Mouse (Mus musculus) lung, embryonic 16.5 days (tissue): ENCODE measurements around the gene Cfap300. TPM values are rescaled to one million over a fixed set of nuclear protein-coding genes. Genes with fewer than 3 reads are reported as not detected.

ENCODE experiments used
- ATAC-seq: fragments of 200-750 bp; cut with Nextera tagmentation; 2 replicates; pipeline ENCODE4 v1.8.0; 2017; ENCODE audit warnings: low read depth, mild to moderate bottlenecking, moderate library complexity
- H3K27ac ChIP-seq: fragments of 300-500 bp; sonication (generic); 2 replicates; pipeline ENCODE4 v1.5.1; 2014; ENCODE audit warnings: mild to moderate bottlenecking, control low read depth, low read length
- H3K27me3 ChIP-seq: fragments of 300-500 bp; sonication (generic); 2 replicates; pipeline ENCODE4 v1.6.1; 2014; ENCODE audit warnings: low read depth, low read length, mixed read lengths; ENCODE audit not compliant: control insufficient read depth, insufficient read depth
- H3K36me3 ChIP-seq: fragments of 300-500 bp; sonication (generic); 2 replicates; pipeline ENCODE4 v1.6.1; 2014; ENCODE audit warnings: low read length; ENCODE audit not compliant: control insufficient read depth, insufficient read depth
- H3K4me1 ChIP-seq: fragments of 300-500 bp; sonication (generic); replicated peaks from 2 replicates; pipeline ENCODE4 v1.6.1; 2014; ENCODE audit warnings: low read length, mixed read lengths; ENCODE audit not compliant: control insufficient read depth, insufficient read depth
- H3K4me2 ChIP-seq: fragments of 300-500 bp; sonication (generic); 2 replicates; pipeline ENCODE4 v1.6.1; 2014; ENCODE audit warnings: low read depth, low read length, control low read depth
- H3K4me3 ChIP-seq: fragments of 300-500 bp; sonication (generic); 2 replicates; pipeline ENCODE4 v1.5.1; 2014; ENCODE audit warnings: mild to moderate bottlenecking, low read length, control low read depth
- H3K9ac ChIP-seq: fragments of 300-500 bp; sonication (generic); 2 replicates; pipeline ENCODE4 v1.6.1; 2014; ENCODE audit warnings: low read length, control low read depth
- H3K9me3 ChIP-seq: fragments of 300-500 bp; sonication (generic); 2 replicates; pipeline ENCODE4 v1.6.1; 2016; ENCODE audit warnings: low read length; ENCODE audit not compliant: control insufficient read depth
- WGBS: fragments of 180-500 bp; shearing (Covaris S2); extraction: QIAGEN DNeasy Blood & Tissue Kit; methylation state at CpG from one replicate; pipeline ENCODE4 v1.1.7; 2014; 5-methylcytosine and 5-hydroxymethylcytosine counted together
- polyA plus RNA-seq: library from polyadenylated mRNA; unstranded; fragments of >200 nt; fragmentation: Nextera tagmentation; extraction: Ambion mirVana; gene quantifications from 2 replicates; pipeline ENCODE4 v1.2.1, GENCODE M21; 2015

Gene Cfap300
- polyA plus RNA-seq, 1 experiment from 2014 or later, result 15.7 TPM

DNA sequence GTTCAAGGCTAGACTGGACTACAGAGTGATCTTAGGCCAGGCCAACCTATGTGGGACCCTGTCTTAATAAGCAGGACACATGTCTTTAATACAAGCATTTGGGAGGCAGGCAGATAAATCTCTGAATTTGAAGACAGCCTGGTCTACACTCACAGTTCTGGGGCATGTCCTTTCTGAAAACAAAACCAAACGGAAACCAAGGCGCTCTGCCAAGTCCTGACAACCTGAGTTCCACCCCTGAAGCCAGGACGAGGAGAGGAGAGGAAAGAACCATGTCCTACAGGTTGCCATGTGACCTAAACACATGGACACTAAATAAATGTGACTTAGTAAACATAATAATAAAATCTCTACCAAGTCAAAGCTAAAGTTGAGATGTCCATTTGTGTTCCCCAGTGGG, 50.0 kb downstream of the Cfap300 start:
- 0 out of 2 replicates have a peak, but pooled peaks cover 2% of the 10 kb centered on the region for H3K4me1 ChIP-seq
- WGBS, result 48% methylated on average over 3 of the region's 3 CpGs

DNA sequence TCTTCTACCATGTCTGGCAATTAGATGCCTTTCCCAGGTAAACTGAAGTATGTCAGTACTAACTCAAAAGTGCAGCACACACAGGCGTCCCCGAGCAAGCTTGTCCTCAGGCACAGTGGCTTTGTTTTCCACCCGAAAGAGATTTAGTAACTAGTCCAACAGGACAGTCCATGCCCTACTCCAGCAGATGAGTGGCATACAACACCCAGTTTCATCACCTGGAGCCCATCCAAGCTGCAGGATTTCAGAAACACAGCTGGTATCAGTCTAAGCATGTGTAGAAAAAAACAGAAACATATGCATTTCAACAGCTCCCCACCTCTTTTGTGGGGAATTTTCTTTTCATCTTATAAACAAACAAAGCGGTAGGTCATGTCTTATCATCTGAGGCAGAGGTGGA, 51.7 kb downstream of the Cfap300 start:
- Histone ChIP-seq H3K4me3 (no peak overlapping the region), H3K27me3 (no peaks in the 10 kb centered on the region), H3K9ac (no peak overlapping the region), H3K36me3 (peaks cover 9% of the 10 kb centered on the region; the same call in 1 of the 2 replicates), H3K27ac (no peak overlapping the region), H3K9me3 (no peaks in the 10 kb centered on the region), H3K4me2 (no peak overlapping the region), H3K4me1 (0 out of 2 replicates have a peak, but pooled peaks cover 2% of the 10 kb centered on the region)
- 61% methylated on average over 4 of the region's 4 CpGs for WGBS
- no peak for ATAC-seq

More for the DNA sequence above, 50.0 kb downstream of the Cfap300 start:
- no peaks in the 10 kb centered on the region for H3K27me3 ChIP-seq
- H3K36me3 ChIP-seq, result peaks cover 9% of the 10 kb centered on the region; the same call in 1 of the 2 replicates
- H3K9ac ChIP-seq, result no peak overlapping the region
- no peak overlapping the region for H3K27ac ChIP-seq
- no peaks in the 10 kb centered on the region for H3K9me3 ChIP-seq
- no peak overlapping the region for H3K4me3 ChIP-seq
- ATAC-seq, result no peak
- no peak overlapping the region for H3K4me2 ChIP-seq

DNA sequence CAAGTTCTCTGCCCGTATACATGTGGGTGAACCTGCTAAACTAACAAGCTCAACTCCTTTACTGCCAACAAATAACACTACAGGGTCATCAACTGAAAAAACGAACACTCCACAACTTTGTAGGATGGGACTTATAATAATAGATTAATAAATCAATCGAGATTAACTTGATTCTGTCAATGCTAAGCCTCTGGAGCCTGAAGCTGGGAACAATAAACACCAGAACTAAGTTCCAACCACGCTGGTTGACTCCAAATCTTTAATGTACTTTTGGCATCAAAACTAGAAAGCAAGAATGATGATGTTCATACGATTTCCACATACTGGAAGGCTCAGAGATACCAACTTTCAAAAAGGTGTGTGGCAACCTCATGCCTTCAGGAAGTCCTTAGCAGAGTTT, 55.5 kb downstream of the Cfap300 start:
- H3K9ac ChIP-seq, result no peak overlapping the region
- no peaks in the 10 kb centered on the region for H3K9me3 ChIP-seq
- no peak overlapping the region for H3K27ac ChIP-seq
- H3K4me1 ChIP-seq, result no peaks in the 10 kb centered on the region
- H3K4me3 ChIP-seq, result no peak overlapping the region
- no peak overlapping the region for H3K4me2 ChIP-seq
- ATAC-seq, result no peak
- 74% methylated on average over 5 of the region's 5 CpGs for WGBS
- H3K36me3 ChIP-seq, result peaks cover 11% of the 10 kb centered on the region; the same call in 1 of the 2 replicates
- H3K27me3 ChIP-seq, result no peaks in the 10 kb centered on the region

DNA sequence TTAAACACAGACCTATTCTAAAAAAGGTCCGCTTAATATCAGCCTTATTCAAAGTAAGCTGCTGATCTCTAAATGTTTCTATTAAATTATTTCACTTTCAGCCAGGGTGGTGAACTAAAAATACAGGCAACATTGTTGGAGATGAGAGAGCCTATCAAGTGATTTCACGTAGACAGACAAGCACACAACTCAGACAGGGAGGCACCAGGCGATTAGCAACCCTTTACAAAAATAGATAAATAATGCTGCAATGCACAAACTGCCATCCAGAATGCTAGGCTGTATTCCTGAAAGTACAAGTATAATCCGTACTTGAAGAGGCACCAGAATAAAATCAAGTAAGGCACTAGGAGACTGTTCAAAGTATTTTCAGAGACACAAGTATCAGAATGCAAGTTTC, 58.3 kb downstream of the Cfap300 start:
- 68% methylated on average over 4 of the region's 4 CpGs for WGBS
- no peak for ATAC-seq
- Histone ChIP-seq H3K9ac (no peak overlapping the region), H3K27ac (no peak overlapping the region), H3K36me3 (peaks cover 11% of the 10 kb centered on the region; the same call in 1 of the 2 replicates), H3K4me3 (no peak overlapping the region), H3K27me3 (no peaks in the 10 kb centered on the region), H3K9me3 (no peaks in the 10 kb centered on the region), H3K4me1 (no peaks in the 10 kb centered on the region), H3K4me2 (no peak overlapping the region)

DNA sequence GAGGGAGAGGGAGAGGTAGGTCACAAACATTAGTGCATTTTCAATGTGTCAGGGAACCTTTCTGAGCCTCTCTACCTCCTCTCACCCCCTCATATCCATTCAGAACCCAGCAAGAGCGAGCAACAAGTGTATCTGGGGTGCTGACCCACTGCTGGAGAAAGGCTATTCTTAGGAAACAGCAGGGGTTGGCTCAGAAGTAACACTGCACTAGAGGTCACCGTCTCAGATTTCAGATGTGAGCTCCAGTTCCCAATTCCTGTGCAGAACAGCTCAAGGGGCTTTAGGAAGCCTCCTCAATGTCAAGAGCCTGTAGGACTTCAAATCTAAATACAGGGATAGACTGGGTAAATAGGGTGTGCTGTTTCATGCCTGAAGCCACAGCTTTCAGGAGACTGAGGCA, 59.0 kb downstream of the Cfap300 start:
- H3K27ac ChIP-seq, result no peak overlapping the region
- peaks cover 9% of the 10 kb centered on the region; the same call in 1 of the 2 replicates for H3K36me3 ChIP-seq
- no peaks in the 10 kb centered on the region for H3K9me3 ChIP-seq
- H3K4me1 ChIP-seq, result no peaks in the 10 kb centered on the region
- H3K27me3 ChIP-seq, result no peaks in the 10 kb centered on the region
- 41% methylated on average over 2 of the region's 2 CpGs for WGBS
- H3K4me3 ChIP-seq, result no peak overlapping the region
- no peak overlapping the region for H3K9ac ChIP-seq
- H3K4me2 ChIP-seq, result no peak overlapping the region
- ATAC-seq, result no peak

DNA sequence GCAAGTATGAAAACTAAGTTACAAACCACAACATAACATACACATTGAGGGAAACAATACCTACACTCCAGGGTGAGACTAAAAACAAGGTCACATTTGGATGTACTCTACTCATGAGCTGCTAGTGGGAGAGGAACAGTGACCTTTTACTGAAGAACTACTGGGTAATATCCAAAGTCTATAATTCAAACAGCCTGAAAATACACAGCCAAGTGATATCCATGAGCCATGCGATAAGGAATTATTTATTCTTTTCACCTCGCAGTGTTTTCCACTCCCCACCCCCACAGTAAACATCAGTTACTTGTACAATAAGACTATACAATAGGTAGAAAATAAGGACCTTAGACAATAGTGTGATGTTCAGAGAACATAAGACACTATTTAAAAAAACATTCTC, 62.5 kb downstream of the Cfap300 start:
- no peak overlapping the region for H3K9ac ChIP-seq
- no peaks in the 10 kb centered on the region for H3K4me1 ChIP-seq

DNA sequence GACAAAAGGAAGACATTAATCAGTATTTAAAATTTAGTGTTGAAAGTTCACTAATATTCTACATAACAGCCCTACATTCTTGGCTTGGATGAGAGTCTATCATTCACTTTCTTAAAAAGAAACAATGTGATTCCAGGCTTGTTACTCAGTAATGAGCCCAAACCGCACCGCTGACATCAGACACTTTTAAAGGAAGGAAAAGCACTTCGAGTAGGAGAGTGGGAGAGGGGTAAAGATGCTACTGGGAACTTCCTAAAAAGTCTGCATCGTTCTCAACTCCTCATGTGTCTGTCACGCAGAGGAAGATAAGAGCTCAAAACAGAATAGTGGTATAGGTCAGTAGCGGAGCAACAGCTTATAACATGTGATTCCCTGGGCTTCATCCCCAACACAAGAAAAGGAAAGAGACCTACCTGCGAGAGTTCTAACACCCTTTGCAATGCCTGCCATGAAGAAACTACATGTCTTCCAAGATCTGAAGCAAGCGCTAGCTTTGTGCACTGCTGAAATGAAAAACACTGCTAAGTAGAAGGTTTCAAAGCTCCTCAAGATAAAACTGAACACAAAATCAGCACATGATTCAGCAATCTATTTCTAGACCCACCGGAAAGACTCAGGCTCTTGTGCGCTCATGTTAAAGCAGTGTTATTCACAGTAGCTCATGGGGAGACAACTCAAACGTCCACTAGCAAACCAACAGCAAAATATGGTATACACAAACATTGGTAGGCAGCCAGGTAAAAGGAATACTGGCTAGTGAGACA, 63.3 kb downstream of the Cfap300 start:
- ATAC-seq, result no peak
- Histone ChIP-seq H3K4me2 (no peak overlapping the region), H3K4me1 (no peaks in the 10 kb centered on the region), H3K4me3 (no peak overlapping the region), H3K36me3 (peaks cover 6% of the 10 kb centered on the region), H3K9ac (no peak overlapping the region), H3K9me3 (no peaks in the 10 kb centered on the region), H3K27me3 (no peaks in the 10 kb centered on the region), H3K27ac (no peak overlapping the region)
- WGBS, result 74% methylated on average over 11 of the region's 11 CpGs

More for the DNA sequence above, 62.5 kb downstream of the Cfap300 start:
- Histone ChIP-seq H3K36me3 (peaks cover 4% of the 10 kb centered on the region; the same call in 1 of the 2 replicates), H3K27me3 (no peaks in the 10 kb centered on the region), H3K9me3 (no peaks in the 10 kb centered on the region), H3K4me2 (no peak overlapping the region), H3K27ac (no peak overlapping the region), H3K4me3 (no peak overlapping the region)
- no peak for ATAC-seq
- WGBS, result 66% methylated on average over 2 of the region's 2 CpGs

DNA sequence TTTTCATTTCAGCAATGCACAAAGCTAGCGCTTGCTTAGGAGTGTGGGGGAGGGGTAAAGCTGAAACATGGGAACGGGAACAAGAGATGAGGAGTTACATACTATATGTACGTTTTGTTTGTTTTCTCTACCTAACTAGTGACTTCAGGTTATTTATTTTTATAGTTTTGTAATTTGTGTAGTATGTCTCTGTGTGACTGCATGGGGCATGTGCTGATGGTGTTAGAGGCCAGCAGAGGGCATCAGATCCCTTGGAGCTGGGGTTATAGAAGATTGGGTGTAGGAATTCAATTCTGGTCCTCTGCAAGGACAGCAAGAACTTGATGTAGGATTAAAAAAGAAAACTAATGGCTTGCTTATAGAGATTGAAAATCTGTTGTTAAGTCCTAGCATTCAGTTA, 64.1 kb downstream of the Cfap300 start:
- no peak overlapping the region for H3K27ac ChIP-seq
- WGBS, result 79% methylated on average over 3 of the region's 3 CpGs
- no peak overlapping the region for H3K4me2 ChIP-seq
- no peak for ATAC-seq
- no peak overlapping the region for H3K4me3 ChIP-seq
- H3K27me3 ChIP-seq, result no peaks in the 10 kb centered on the region
- H3K36me3 ChIP-seq, result peaks cover 9% of the 10 kb centered on the region
- H3K4me1 ChIP-seq, result no peaks in the 10 kb centered on the region
- no peak overlapping the region for H3K9ac ChIP-seq
- no peaks in the 10 kb centered on the region for H3K9me3 ChIP-seq

DNA sequence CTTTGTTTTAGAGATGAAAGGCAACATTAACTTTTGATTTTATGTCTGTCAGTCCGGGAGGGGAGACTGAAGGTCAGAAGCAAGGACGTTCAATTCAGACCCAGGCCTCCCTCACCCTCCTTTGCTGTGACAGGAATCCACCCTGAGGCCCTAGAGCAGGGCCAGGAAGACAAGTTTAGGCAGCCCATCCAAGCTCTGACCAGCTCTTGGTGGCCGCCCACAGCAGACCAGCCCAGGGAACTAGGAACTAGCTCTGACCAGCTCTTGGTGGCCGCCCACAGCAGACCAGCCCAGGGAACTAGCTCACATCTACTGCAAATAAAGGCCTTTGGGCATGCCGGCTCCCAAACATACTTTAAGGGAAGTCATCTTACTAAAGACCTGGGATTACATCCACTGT, 65.0 kb downstream of the Cfap300 start:
- H3K4me3 ChIP-seq, result no peak overlapping the region
- no peaks in the 10 kb centered on the region for H3K27me3 ChIP-seq
- H3K4me2 ChIP-seq, result no peak overlapping the region
- peaks cover 12% of the 10 kb centered on the region for H3K36me3 ChIP-seq
- WGBS, result 80% methylated on average over 5 of the region's 5 CpGs
- no peaks in the 10 kb centered on the region for H3K4me1 ChIP-seq
- no peaks in the 10 kb centered on the region for H3K9me3 ChIP-seq
- no peak for ATAC-seq
- H3K27ac ChIP-seq, result no peak overlapping the region
- no peak overlapping the region for H3K9ac ChIP-seq
